Comparison of ENCODE assay signal across 8 mouse cellular contexts in the genomic region with DNA sequence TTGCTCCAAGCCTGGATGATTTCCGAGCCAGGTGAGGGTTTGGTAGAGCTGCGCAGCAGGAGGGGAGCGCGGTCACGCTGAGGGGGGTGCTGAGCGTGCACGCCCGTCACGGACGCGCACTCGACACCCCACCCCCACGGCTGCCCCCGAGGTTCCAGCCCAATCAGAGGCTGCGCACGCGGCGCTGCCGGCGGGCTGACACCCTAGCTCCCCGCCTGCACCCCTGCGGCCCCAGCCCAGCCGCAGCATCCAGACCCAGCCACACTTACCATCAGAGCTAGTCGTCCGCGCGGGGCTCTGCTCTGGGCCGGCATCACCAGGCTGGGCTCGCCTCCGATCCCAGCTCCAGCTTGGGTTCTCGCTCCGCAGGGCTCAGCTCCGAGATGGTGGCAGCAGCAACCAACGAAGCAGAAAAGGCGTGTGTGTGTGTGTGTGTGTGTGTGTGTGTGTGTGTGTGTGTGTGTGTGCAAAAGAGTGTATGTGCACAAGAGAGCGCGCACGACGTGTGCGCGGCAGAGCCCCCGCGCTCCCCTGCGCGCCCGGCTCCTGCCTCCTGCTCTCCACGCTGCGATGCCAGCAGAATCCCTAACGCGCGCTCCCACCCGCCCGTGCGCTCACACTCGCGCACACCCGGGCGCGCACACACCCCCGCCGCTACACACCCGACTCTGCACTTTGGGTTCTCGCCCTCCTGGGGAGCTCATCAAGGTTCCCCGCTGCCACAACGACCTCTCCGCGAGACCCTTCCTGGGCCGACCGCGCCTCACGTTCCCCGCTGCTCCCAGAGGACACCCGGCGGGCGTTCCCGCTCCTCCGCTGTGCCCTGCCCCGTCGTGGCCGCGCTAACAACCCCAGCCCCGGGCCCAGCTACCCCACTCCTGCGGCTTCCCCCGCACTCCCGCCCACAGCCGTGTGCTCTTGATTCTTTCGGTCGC. TPM values are rescaled to one million over a fixed set of nuclear protein-coding genes. Genes with fewer than 3 reads are reported as not detected.
DNase-seq lines count a peak whose midpoint lies in the region; ATAC-seq and TF ChIP-seq lines count a peak whose summit lies in the region.

Gene Lingo1, minus strand, starts transcription at position 748 of the 935 bp plus-strand sequence.

- peak; percentile 65; the same call in 1 of the 2 replicates for ATAC-seq in embryonic facial prominence, embryonic 11.5 days (replicated peaks; ENCODE audit: insufficient number of reproducible peaks, low FRiP score, low TSS enrichment, low read depth)
- peak; percentile 84 for ATAC-seq in hindbrain, embryonic 16.5 days
- no peak for ATAC-seq in liver, embryonic 12.5 days

- no peak for TF ChIP-seq EP300 in ES-Bruce4 (IDR thresholded peaks at IDR 0.05; ENCODE audit: insufficient read depth, low read depth, low read length)

- peak; percentile 14 for DNase-seq in adrenal gland, postnatal 10 days
- DNase-seq in adrenal gland, adult (ENCODE audit: inconsistent age in 2 of 2, low spot score in 1 of 2), result no peak
- peak; percentile 59 for DNase-seq in embryonic facial prominence, embryonic 11.5 days (ENCODE audit: low spot score)
- peak; percentile 80 for DNase-seq in right cerebral cortex, postnatal 4 days
- DNase-seq in ovary, adult 18-20 months (ENCODE audit: low spot score), result no peak

- no peak for TF ChIP-seq POLR2A in ES-Bruce4 (IDR thresholded peaks at IDR 0.05; ENCODE audit: insufficient read depth, low read length)

- WGBS in embryonic facial prominence, embryonic 11.5 days, result under 1% methylated on average over 81 of the region's 88 CpGs
- under 1% methylated on average over 69 of the region's 88 CpGs for WGBS in hindbrain, embryonic 16.5 days
- WGBS in liver, embryonic 12.5 days (ENCODE audit: insufficient replicate concordance), result 2% methylated on average over 80 of the region's 88 CpGs

- peak within 1 kb of the TSS; percentile 98 for H3K4me2 ChIP-seq in embryonic facial prominence, embryonic 11.5 days (ENCODE audit: low read depth, low read length)
- peak within 1 kb of the TSS; percentile 80 for H3K4me2 ChIP-seq in hindbrain, embryonic 16.5 days (ENCODE audit: low read length)
- peak within 1 kb of the TSS; percentile 59 for H3K4me2 ChIP-seq in liver, embryonic 12.5 days

- H3K27me3 ChIP-seq in ES-Bruce4 (ENCODE audit: control insufficient read depth, insufficient read depth, low read length, poor library complexity, severe bottlenecking), result peaks cover 9% of the 10 kb centered on the region
- peaks cover 43% of the 10 kb centered on the region for H3K27me3 ChIP-seq in embryonic facial prominence, embryonic 11.5 days (ENCODE audit: control insufficient read depth, insufficient read depth, low read length)
- H3K27me3 ChIP-seq in hindbrain, embryonic 16.5 days (replicated peaks; ENCODE audit: control insufficient read depth, insufficient read depth, low read length), result peaks cover 6% of the 10 kb centered on the region
- peaks cover 80% of the 10 kb centered on the region for H3K27me3 ChIP-seq in liver, embryonic 12.5 days (replicated peaks)

- H3K27ac ChIP-seq in ES-Bruce4 (ENCODE audit: insufficient read depth, low read length), result no peak within 1 kb of the TSS
- H3K27ac ChIP-seq in embryonic facial prominence, embryonic 11.5 days (replicated peaks; ENCODE audit: low read depth, low read length), result no peak within 1 kb of the TSS
- peak within 1 kb of the TSS; percentile 91 for H3K27ac ChIP-seq in hindbrain, embryonic 16.5 days (ENCODE audit: low read depth, low read length)
- H3K27ac ChIP-seq in liver, embryonic 12.5 days, result no peak within 1 kb of the TSS

- no peaks in the 10 kb centered on the region for H3K36me3 ChIP-seq in ES-Bruce4 (ENCODE audit: control insufficient read depth, insufficient read depth, low read length, poor library complexity, severe bottlenecking)
- H3K36me3 ChIP-seq in embryonic facial prominence, embryonic 11.5 days (replicated peaks; ENCODE audit: control insufficient read depth, insufficient read depth, low read depth, low read length), result no peaks in the 10 kb centered on the region
- no peaks in the 10 kb centered on the region for H3K36me3 ChIP-seq in hindbrain, embryonic 16.5 days (ENCODE audit: control insufficient read depth, insufficient read depth, low read length)
- H3K36me3 ChIP-seq in liver, embryonic 12.5 days, result no peaks in the 10 kb centered on the region

- no peak for TF ChIP-seq CTCF in ES-Bruce4 (IDR thresholded peaks at IDR 0.05; ENCODE audit: low read depth, low read length)

- peak within 1 kb of the TSS; percentile 54 for H3K4me3 ChIP-seq in ES-Bruce4 (ENCODE audit: low read depth, low read length)
- H3K4me3 ChIP-seq in embryonic facial prominence, embryonic 11.5 days (ENCODE audit: low read depth, low read length), result peak within 1 kb of the TSS; percentile 50
- peak within 1 kb of the TSS; percentile 64 for H3K4me3 ChIP-seq in hindbrain, embryonic 16.5 days (ENCODE audit: low read length)
- peak within 1 kb of the TSS; percentile 35 for H3K4me3 ChIP-seq in liver, embryonic 12.5 days

- no peaks in the 10 kb centered on the region for H3K9me3 ChIP-seq in ES-Bruce4 (replicated peaks; ENCODE audit: control insufficient read depth, insufficient read depth, low read length, poor library complexity, severe bottlenecking)
- H3K9me3 ChIP-seq in embryonic facial prominence, embryonic 11.5 days (replicated peaks; ENCODE audit: control insufficient read depth, low read length), result no peaks in the 10 kb centered on the region
- H3K9me3 ChIP-seq in hindbrain, embryonic 16.5 days (ENCODE audit: control insufficient read depth, low read length), result no peaks in the 10 kb centered on the region
- no peaks in the 10 kb centered on the region for H3K9me3 ChIP-seq in liver, embryonic 12.5 days (replicated peaks)

- peak within 1 kb of the TSS; percentile 41 for H3K9ac ChIP-seq in ES-Bruce4 (ENCODE audit: low read depth, poor library complexity, severe bottlenecking)
- H3K9ac ChIP-seq in embryonic facial prominence, embryonic 11.5 days (replicated peaks; ENCODE audit: low read length), result peak within 1 kb of the TSS; percentile 5; the same call in 1 of the 2 replicates
- H3K9ac ChIP-seq in hindbrain, embryonic 16.5 days (ENCODE audit: low read depth, low read length), result peak within 1 kb of the TSS; percentile 83
- H3K9ac ChIP-seq in liver, embryonic 12.5 days, result no peak within 1 kb of the TSS

- no peaks in the 10 kb centered on the region for H3K4me1 ChIP-seq in ES-Bruce4 (ENCODE audit: control insufficient read depth, insufficient read depth, low read length)
- H3K4me1 ChIP-seq in embryonic facial prominence, embryonic 11.5 days (ENCODE audit: control insufficient read depth, insufficient read depth, low read length), result peaks cover 3% of the 10 kb centered on the region; the same call in 1 of the 2 replicates
- H3K4me1 ChIP-seq in hindbrain, embryonic 16.5 days (ENCODE audit: control insufficient read depth, insufficient read depth, low read depth, low read length), result peaks cover 30% of the 10 kb centered on the region
- no peaks in the 10 kb centered on the region for H3K4me1 ChIP-seq in liver, embryonic 12.5 days

RNA-seq across cellular contexts. Expression of gene Lingo1, which starts in this region (rescaled TPM):
- total RNA-seq in adrenal gland, postnatal 10 days (2021), result 1 to 10 TPM; 2.6 to 5.1 TPM
- polyA plus RNA-seq in ES-Bruce4 (2011; ENCODE audit: insufficient read depth, insufficient read length, low read depth, missing spikeins), result 1.0 and 1.7 TPM in 2 replicates
- 3.9 and 4.0 TPM in 2 replicates for polyA plus RNA-seq in embryonic facial prominence, embryonic 11.5 days (2014; fragmentation: Nextera tagmentation; extraction: Ambion mirVana)
- polyA plus RNA-seq in hindbrain, embryonic 16.5 days (2015; fragmentation: Nextera tagmentation; extraction: Ambion mirVana), result 79.4 and 80.7 TPM in 2 replicates
- 0.75 and 1.2 TPM in 2 replicates for polyA plus RNA-seq in liver, embryonic 12.5 days (2016; fragmentation: Nextera tagmentation; extraction: Ambion mirVana)

Comparison
In these comparisons a context has a peak if more than half of its experiments do, and no peak if none do; other contexts are left out.
1. RNA of gene Lingo1 (polyA plus RNA-seq): 79.4 to 80.7 TPM in hindbrain, embryonic 16.5 days; 3.9 to 4.0 TPM in embryonic facial prominence, embryonic 11.5 days, 1.0 to 1.7 TPM in ES-Bruce4 and 0.75 to 1.2 TPM in liver, embryonic 12.5 days; every median in the first group is over 10 times any median in the second.
2. DNase-seq: peak in adrenal gland, postnatal 10 days (single experiment), embryonic facial prominence, embryonic 11.5 days (single experiment) and right cerebral cortex, postnatal 4 days (single experiment); none in adrenal gland, adult (0 of 2) and ovary, adult 18-20 months (single experiment).
3. Peak in every context shown above with its lines, with median percentiles within 50 percentile points of each other: H3K4me3 ChIP-seq and H3K4me2 ChIP-seq.